Mouse (Mus musculus): ENCODE results near the gene Prr29.

GRCm38 (mm10) chr11:106397656-106398055 is 32.4 kb downstream of the Prr29 start:
- TF ChIP-seq CTCF (IDR thresholded peaks at IDR 0.05; ENCODE audit: control insufficient read depth, insufficient read depth, insufficient read length) (no peak), MAX (IDR thresholded peaks at IDR 0.05) (no peak), MYOD1 (IDR thresholded peaks at IDR 0.05; ENCODE audit: control insufficient read depth, insufficient read length, low read depth) (no peak), CEBPB (IDR thresholded peaks at IDR 0.05; ENCODE audit: low read depth) (no peak), FOSL1 (IDR thresholded peaks at IDR 0.05; ENCODE audit: insufficient read depth, low read length, poor library complexity, severe bottlenecking) (no peak)
